Mouse (Mus musculus): ENCODE data around the gene Chrdl1. TPM values are rescaled to one million over a fixed set of nuclear protein-coding genes. Genes with fewer than 3 reads are reported as not detected.
A peak's percentile ranks its signal among the peaks of the same experiment; 100 is the strongest.

The Chrdl1 gene
- polyA plus RNA-seq (2012; rRNA removed) = 5.3 and 7.9 TPM in 2 replicates

DNA sequence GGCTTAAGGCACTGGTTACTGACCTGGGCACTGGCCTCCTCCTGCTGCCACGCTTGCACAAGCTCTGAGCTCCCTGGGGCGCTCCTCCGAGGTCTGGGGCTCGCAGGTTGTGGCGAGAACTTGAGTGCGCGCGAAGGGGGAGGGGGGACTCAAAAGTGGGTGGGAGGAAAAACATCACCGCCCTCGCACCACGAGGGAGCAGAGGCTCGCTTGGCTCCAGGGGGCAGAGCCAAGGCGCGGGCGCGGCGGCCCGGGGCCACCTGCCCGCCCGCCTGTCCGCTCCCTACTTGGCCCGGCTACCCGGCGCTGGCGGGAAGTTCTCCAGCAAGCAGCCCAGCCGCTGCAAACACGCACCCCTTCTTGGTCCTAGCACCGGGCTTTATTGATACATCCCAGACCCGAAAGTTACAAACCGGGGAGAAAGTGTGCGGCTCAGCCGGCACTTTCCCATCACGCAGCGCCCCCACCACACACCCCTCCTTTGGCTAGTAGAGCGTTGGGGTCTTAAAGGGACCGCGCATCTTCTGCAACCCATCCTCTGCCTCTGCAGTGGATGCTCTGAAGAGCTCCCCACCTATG, at the start of gene Chrdl1:
TSS of gene Chrdl1 (minus strand) at position 472 of the 579 bp plus-strand sequence.
- no peaks in the 10 kb centered on the region for H3K36me3 ChIP-seq (ENCODE audit: control insufficient read depth, insufficient read depth, low read length)
- no peak within 1 kb of the TSS for H3K27ac ChIP-seq (ENCODE audit: insufficient read depth, low read depth, low read length)
- DNase-seq = peak; percentile 5
- 2% methylated on average over 31 of the region's 37 CpGs for WGBS
- H3K27me3 ChIP-seq (replicated peaks; ENCODE audit: control insufficient read depth, insufficient read depth, low read length) = no peaks in the 10 kb centered on the region
- no peaks in the 10 kb centered on the region for H3K4me1 ChIP-seq (ENCODE audit: control insufficient read depth, insufficient read depth, low read length)
- no peak for TF ChIP-seq POLR2A (IDR thresholded peaks at IDR 0.05; ENCODE audit: low read depth, low read length)
- TF ChIP-seq CTCF (conservative IDR thresholded peaks at IDR 0.05; ENCODE audit: insufficient read depth, insufficient read length, low read depth, low read length) = no peak
- H3K4me3 ChIP-seq (ENCODE audit: insufficient read depth, low read depth, low read length) = peak within 1 kb of the TSS; percentile 43

DNA sequence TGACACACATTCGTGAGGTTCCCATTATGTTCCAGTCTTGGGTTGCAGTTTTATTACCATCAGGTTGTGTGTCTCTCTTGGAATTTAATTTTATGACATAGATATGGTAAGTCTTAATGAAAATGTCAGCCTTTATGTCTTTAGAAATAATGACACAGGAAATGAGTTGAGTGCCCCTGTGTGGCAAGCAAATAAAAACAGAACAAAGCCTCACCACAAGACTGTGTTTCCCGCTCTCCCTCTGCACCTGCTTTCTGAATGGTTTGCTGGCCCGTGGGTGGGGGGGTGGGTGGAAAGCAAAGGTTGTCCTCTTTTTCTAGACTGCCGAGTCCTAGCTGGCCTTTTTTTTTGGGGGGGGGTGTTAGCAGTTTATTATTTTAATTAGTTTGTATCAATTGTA, 48.6 kb upstream of the Chrdl1 start:
- TF ChIP-seq CTCF (conservative IDR thresholded peaks at IDR 0.05; ENCODE audit: insufficient read depth, insufficient read length, low read depth, low read length) (no peak), POLR2A (IDR thresholded peaks at IDR 0.05; ENCODE audit: low read depth, low read length) (no peak)
- no peak for DNase-seq
- Histone ChIP-seq H3K4me3 (ENCODE audit: insufficient read depth, low read depth, low read length) (no peak overlapping the region), H3K27me3 (replicated peaks; ENCODE audit: control insufficient read depth, insufficient read depth, low read length) (no peaks in the 10 kb centered on the region), H3K4me1 (ENCODE audit: control insufficient read depth, insufficient read depth, low read length) (no peaks in the 10 kb centered on the region), H3K27ac (ENCODE audit: insufficient read depth, low read depth, low read length) (no peak overlapping the region), H3K36me3 (ENCODE audit: control insufficient read depth, insufficient read depth, low read length) (no peaks in the 10 kb centered on the region)
- WGBS = 27% methylated on average over 4 of the region's 4 CpGs

DNA sequence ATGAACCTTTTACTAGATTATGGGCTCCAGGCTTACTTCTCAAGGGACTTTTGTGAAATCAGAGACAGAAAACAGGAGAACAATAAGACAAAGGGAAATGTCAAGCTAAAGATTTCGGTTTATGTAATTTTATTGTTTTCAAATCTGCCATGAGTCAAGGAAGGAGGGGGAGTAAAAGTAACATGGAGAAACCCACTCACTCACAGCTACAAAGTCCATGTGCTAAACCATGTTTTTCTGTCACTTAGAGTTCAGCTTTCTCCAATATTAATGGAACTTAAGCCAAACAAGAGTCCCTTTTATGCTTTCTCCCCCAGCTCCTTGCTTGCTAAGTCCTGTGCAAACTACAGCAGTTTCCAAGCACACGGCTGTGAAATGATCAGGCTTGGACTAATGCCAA, 10.5 kb upstream of the Chrdl1 start:
- TF ChIP-seq POLR2A (IDR thresholded peaks at IDR 0.05; ENCODE audit: low read depth, low read length) = no peak
- TF ChIP-seq CTCF (conservative IDR thresholded peaks at IDR 0.05; ENCODE audit: insufficient read depth, insufficient read length, low read depth, low read length) = no peak
- WGBS = 43% methylated on average over 2 of the region's 2 CpGs
- Histone ChIP-seq H3K27ac (ENCODE audit: insufficient read depth, low read depth, low read length) (no peak overlapping the region), H3K36me3 (ENCODE audit: control insufficient read depth, insufficient read depth, low read length) (no peaks in the 10 kb centered on the region), H3K4me3 (ENCODE audit: insufficient read depth, low read depth, low read length) (no peak overlapping the region), H3K4me1 (ENCODE audit: control insufficient read depth, insufficient read depth, low read length) (no peaks in the 10 kb centered on the region), H3K27me3 (replicated peaks; ENCODE audit: control insufficient read depth, insufficient read depth, low read length) (no peaks in the 10 kb centered on the region)
- no peak for DNase-seq

DNA sequence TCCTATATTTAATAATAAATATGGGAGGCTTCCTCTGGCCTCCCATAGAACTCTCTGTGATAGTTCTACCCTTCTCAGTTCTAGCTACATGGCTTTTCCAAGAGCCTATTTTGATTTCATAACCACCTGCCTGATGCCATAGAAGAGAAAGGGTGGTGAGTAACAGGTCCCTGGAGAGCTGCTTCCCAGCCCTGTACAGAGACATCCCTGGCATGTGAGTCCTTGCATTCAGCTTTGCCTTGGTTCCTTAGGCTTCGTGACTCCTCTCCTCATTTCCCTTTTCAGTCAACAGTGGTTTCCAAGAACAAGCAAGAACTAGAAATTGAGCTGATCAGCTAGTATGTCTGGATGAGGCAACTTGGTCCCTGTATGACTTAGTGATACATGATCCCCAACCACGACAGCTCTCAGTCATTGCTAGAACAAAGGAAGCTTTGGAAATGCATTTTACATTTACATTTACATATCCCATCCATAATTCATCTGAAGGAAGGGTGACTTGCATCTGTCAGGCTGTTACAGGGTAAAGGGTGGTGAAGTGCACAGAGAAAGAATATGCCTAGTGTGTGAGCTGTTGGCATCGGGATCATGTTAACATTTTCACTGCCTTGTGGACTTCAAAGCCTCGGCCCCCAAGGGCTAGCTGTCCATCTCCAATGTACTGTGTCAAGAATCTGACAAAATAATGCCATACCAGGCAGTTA, 27.7 kb downstream of the Chrdl1 start:
- Histone ChIP-seq H3K4me3 (ENCODE audit: insufficient read depth, low read depth, low read length) (no peak overlapping the region), H3K27me3 (replicated peaks; ENCODE audit: control insufficient read depth, insufficient read depth, low read length) (no peaks in the 10 kb centered on the region), H3K4me1 (ENCODE audit: control insufficient read depth, insufficient read depth, low read length) (no peaks in the 10 kb centered on the region), H3K36me3 (ENCODE audit: control insufficient read depth, insufficient read depth, low read length) (no peaks in the 10 kb centered on the region), H3K27ac (ENCODE audit: insufficient read depth, low read depth, low read length) (no peak overlapping the region)
- 62% methylated on average over 4 of the region's 4 CpGs for WGBS
- DNase-seq = no peak
- TF ChIP-seq POLR2A (IDR thresholded peaks at IDR 0.05; ENCODE audit: low read depth, low read length) (no peak), CTCF (conservative IDR thresholded peaks at IDR 0.05; ENCODE audit: insufficient read depth, insufficient read length, low read depth, low read length) (no peak)

DNA sequence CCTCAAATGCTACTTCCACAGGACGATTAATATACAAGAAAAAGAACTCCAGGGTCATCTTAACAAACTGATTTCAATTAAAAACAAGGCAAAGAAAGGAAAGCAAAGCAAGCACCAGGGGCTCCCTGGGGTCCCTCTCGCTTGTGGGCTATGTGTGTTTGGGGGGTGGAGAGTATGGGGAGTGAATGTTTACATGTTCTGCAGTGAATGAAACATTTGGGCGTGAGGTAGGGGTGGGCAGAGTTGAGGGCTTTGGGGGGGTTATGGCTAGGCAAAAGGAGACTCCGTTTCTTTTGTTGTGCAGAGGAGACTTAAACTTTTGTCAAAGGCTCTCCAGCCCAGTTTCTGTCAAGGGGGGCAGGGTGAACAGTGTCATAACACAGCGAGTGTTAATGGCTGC, 46.8 kb downstream of the Chrdl1 start:
- no peak overlapping the region for H3K27ac ChIP-seq (ENCODE audit: insufficient read depth, low read depth, low read length)
- H3K36me3 ChIP-seq (ENCODE audit: control insufficient read depth, insufficient read depth, low read length) = no peaks in the 10 kb centered on the region
- H3K27me3 ChIP-seq (replicated peaks; ENCODE audit: control insufficient read depth, insufficient read depth, low read length) = no peaks in the 10 kb centered on the region
- TF ChIP-seq POLR2A (IDR thresholded peaks at IDR 0.05; ENCODE audit: low read depth, low read length) (no peak), CTCF (conservative IDR thresholded peaks at IDR 0.05; ENCODE audit: insufficient read depth, insufficient read length, low read depth, low read length) (no peak)
- no peak overlapping the region for H3K4me3 ChIP-seq (ENCODE audit: insufficient read depth, low read depth, low read length)
- no peak for DNase-seq
- WGBS = 78% methylated on average over 5 of the region's 5 CpGs
- no peaks in the 10 kb centered on the region for H3K4me1 ChIP-seq (ENCODE audit: control insufficient read depth, insufficient read depth, low read length)

DNA sequence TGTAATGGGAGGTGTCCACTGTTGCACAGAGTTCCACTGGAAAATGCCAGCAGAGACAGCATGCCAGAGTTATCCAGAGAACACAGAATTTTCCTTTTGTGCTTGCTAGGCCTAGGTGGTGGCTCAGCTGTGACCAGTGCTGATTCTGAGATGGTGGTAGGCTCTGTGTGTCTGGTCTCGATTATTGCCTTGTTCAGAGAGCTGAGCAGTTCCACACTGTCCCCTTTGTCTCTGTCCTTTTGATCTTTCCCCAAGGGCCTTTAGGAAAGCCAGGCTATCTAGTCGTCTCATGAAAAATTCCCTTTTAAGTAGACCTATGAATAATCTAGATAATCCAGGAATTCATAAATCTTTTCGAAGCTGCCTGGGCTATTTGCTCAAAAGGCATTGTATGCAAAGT, 47.3 kb downstream of the Chrdl1 start:
- Histone ChIP-seq H3K4me1 (ENCODE audit: control insufficient read depth, insufficient read depth, low read length) (no peaks in the 10 kb centered on the region), H3K36me3 (ENCODE audit: control insufficient read depth, insufficient read depth, low read length) (no peaks in the 10 kb centered on the region), H3K4me3 (ENCODE audit: insufficient read depth, low read depth, low read length) (no peak overlapping the region), H3K27ac (ENCODE audit: insufficient read depth, low read depth, low read length) (no peak overlapping the region), H3K27me3 (replicated peaks; ENCODE audit: control insufficient read depth, insufficient read depth, low read length) (no peaks in the 10 kb centered on the region)
- TF ChIP-seq POLR2A (IDR thresholded peaks at IDR 0.05; ENCODE audit: low read depth, low read length) = no peak
- no peak for TF ChIP-seq CTCF (conservative IDR thresholded peaks at IDR 0.05; ENCODE audit: insufficient read depth, insufficient read length, low read depth, low read length)
- DNase-seq = no peak
- 77% methylated on average over 3 of the region's 3 CpGs for WGBS

Data from kidney, adult 2 months (tissue).